Mouse (Mus musculus) kidney, postnatal 0 days (tissue): ENCODE data around the gene Gmcl1. TPM values are rescaled to one million over a fixed set of nuclear protein-coding genes. Genes with fewer than 3 reads are reported as not detected.
A peak's percentile ranks its signal among the peaks of the same experiment; 100 is the strongest.

Experiments used
- ATAC-seq: fragments of 200-750 bp; cut with Nextera tagmentation; replicated peaks from 2 replicates; pipeline ENCODE4 v1.8.0; 2017; ENCODE audit warnings: low read depth, moderate number of reproducible peaks, moderate TSS enrichment, moderate library complexity; ENCODE audit not compliant: low FRiP score
- DNase-seq: peaks from one replicate; pipeline ENCODE4 v3.0.0-alpha.2; 2016; ENCODE audit warnings: low spot score
- H3K27ac ChIP-seq: fragments of 300-500 bp; sonication (generic); 2 replicates; pipeline ENCODE4 v1.5.1; 2014; ENCODE audit warnings: mild to moderate bottlenecking
- H3K27me3 ChIP-seq: fragments of 300-500 bp; sonication (generic); 2 replicates; pipeline ENCODE4 v1.6.1; 2014; ENCODE audit warnings: low read length, mixed read lengths; ENCODE audit not compliant: insufficient read depth
- H3K36me3 ChIP-seq: fragments of 300-500 bp; sonication (generic); 2 replicates; pipeline ENCODE4 v1.6.1; 2014; ENCODE audit warnings: low read length, mixed read lengths; ENCODE audit not compliant: insufficient read depth
- H3K4me1 ChIP-seq: fragments of 300-500 bp; sonication (generic); replicated peaks from 2 replicates; pipeline ENCODE4 v1.6.1; 2014; ENCODE audit warnings: antibody characterized with exemption, low read length, mixed read lengths; ENCODE audit not compliant: insufficient read depth
- H3K4me2 ChIP-seq: fragments of 300-500 bp; sonication (generic); 2 replicates; pipeline ENCODE4 v1.6.1; 2014; ENCODE audit warnings: mild to moderate bottlenecking, low read length, moderate library complexity, mixed read lengths
- H3K4me3 ChIP-seq: fragments of 300-500 bp; sonication (generic); replicated peaks from 2 replicates; pipeline ENCODE4 v1.5.1; 2014; ENCODE audit warnings: low read depth, low read length
- H3K9ac ChIP-seq: fragments of 300-500 bp; sonication (generic); 2 replicates; pipeline ENCODE4 v1.6.1; 2014; ENCODE audit warnings: low read depth, low read length
- H3K9me3 ChIP-seq: fragments of 300-500 bp; sonication (generic); replicated peaks from 2 replicates; pipeline ENCODE4 v1.6.1; 2016; ENCODE audit warnings: low read length, inconsistent platforms, mixed read lengths
- CTCF ChIP-seq: IDR thresholded peaks from 2 replicates; pipeline ENCODE4 v1.5.1; 2016; ENCODE audit warnings: antibody characterized with exemption, low read depth, mild to moderate bottlenecking, moderate library complexity
- WGBS: fragments of 180-500 bp; shearing (Covaris S2); extraction: QIAGEN DNeasy Blood & Tissue Kit; methylation state at CpG from one replicate; pipeline ENCODE4 v1.1.7; 2014; 5-methylcytosine and 5-hydroxymethylcytosine counted together
- polyA plus RNA-seq: library from polyadenylated mRNA; unstranded; fragments of >200 nt; fragmentation: Nextera tagmentation; extraction: Ambion mirVana; gene quantifications from 2 replicates; pipeline ENCODE4 v1.2.1, GENCODE M21; 2015

Gmcl1 gene
- polyA plus RNA-seq, 1 experiment from 2014 or later, result 28.4 TPM

GRCm38 (mm10) chr6:86658501-86658900, 74.7 kb downstream of the Gmcl1 start:
- Histone ChIP-seq H3K4me3 (no peak overlapping the region), H3K27ac (no peak overlapping the region), H3K36me3 (peaks cover 18% of the 10 kb centered on the region; the same call in 1 of the 2 replicates), H3K9me3 (no peaks in the 10 kb centered on the region), H3K27me3 (no peaks in the 10 kb centered on the region), H3K9ac (no peak overlapping the region), H3K4me1 (no peaks in the 10 kb centered on the region), H3K4me2 (no peak overlapping the region)
- no peak for TF ChIP-seq CTCF
- WGBS, result 87% methylated on average over 3 of the region's 3 CpGs
- DNase-seq, result no peak
- no peak for ATAC-seq

GRCm38 (mm10) chr6:86654270-86654916, 78.8 kb downstream of the Gmcl1 start:
- no peak overlapping the region for H3K4me2 ChIP-seq
- no peaks in the 10 kb centered on the region for H3K9me3 ChIP-seq
- no peak; the same call in 1 of the 2 replicates for ATAC-seq
- peak; percentile 44; the same call in 1 of the 2 replicates for TF ChIP-seq CTCF
- no peak overlapping the region for H3K4me3 ChIP-seq
- WGBS, result 71% methylated on average over 9 of the region's 9 CpGs
- H3K9ac ChIP-seq, result no peak overlapping the region
- H3K27me3 ChIP-seq, result no peaks in the 10 kb centered on the region
- peaks cover 38% of the 10 kb centered on the region for H3K36me3 ChIP-seq
- peak; percentile 24 for DNase-seq
- H3K4me1 ChIP-seq, result no peaks in the 10 kb centered on the region
- no peak overlapping the region for H3K27ac ChIP-seq

DNA sequence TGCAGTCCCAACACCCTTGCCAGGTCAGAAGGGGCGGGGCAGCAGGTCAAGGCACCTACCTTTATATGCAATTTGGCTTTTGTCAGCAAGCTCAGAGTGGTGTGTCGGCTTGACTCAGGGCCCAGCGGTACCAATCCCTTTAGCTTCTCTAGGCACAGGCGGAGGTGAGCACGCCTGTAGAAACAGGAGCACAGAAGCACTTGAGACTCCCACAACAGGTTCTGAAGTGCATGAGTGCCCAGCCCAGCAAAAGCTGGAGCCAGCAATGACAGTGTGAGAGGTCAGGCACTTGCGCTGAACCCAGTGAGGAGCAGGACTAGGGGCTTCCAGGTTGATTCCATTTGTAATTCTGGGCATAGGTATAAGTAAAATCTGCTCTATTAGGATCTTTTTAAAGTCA, 80.2 kb downstream of the Gmcl1 start:
- WGBS, result 82% methylated on average over 6 of the region's 6 CpGs
- Histone ChIP-seq H3K9ac (no peak overlapping the region), H3K4me3 (no peak overlapping the region), H3K27me3 (no peaks in the 10 kb centered on the region), H3K36me3 (peaks cover 36% of the 10 kb centered on the region), H3K4me2 (no peak overlapping the region), H3K27ac (no peak overlapping the region), H3K9me3 (no peaks in the 10 kb centered on the region), H3K4me1 (no peaks in the 10 kb centered on the region)
- no peak for TF ChIP-seq CTCF
- ATAC-seq (no peak), DNase-seq (no peak)

- Histone ChIP-seq H3K4me1 (no peaks in the 10 kb centered on the region), H3K9ac (no peak overlapping the region), H3K9me3 (no peaks in the 10 kb centered on the region), H3K4me2 (no peak overlapping the region), H3K27me3 (no peaks in the 10 kb centered on the region), H3K27ac (no peak overlapping the region), H3K4me3 (no peak overlapping the region), H3K36me3 (peaks cover 23% of the 10 kb centered on the region)
- no peak for TF ChIP-seq CTCF
- ATAC-seq (no peak), DNase-seq (no peak)
- WGBS, result 68% methylated on average over 7 of the region's 7 CpGs
Observed at GRCm38 (mm10) chr6:86646143-86646542, 87.0 kb downstream of the Gmcl1 start.

DNA sequence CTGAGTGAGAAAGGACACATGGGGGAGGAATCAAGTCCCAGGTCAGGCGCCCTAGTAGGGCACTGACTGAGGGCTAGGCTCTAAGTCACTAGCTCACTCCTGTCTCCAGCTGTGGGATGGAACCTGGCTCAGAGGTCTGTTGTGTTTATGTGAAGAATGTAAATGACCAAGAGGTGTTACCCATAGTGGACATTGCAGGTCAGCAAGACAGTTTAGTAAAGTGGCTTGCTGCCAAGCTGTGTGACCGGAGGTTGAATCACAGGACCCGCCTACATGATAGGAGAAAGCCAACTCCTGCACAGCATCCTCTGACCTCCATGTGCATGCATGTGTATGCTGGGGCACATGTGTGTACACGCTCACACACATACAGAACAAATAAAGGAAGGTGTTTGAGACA, 87.6 kb downstream of the Gmcl1 start:
- H3K4me3 ChIP-seq, result no peak overlapping the region

GRCm38 (mm10) chr6:86644775-86645400, 88.3 kb downstream of the Gmcl1 start:
- no peak overlapping the region for H3K27ac ChIP-seq
- H3K4me2 ChIP-seq, result no peak overlapping the region
- no peaks in the 10 kb centered on the region for H3K9me3 ChIP-seq
- ATAC-seq (no peak), DNase-seq (no peak)
- no peak overlapping the region for H3K9ac ChIP-seq
- no peak for TF ChIP-seq CTCF
- H3K36me3 ChIP-seq, result peaks cover 11% of the 10 kb centered on the region
- WGBS, result 86% methylated on average over 3 of the region's 3 CpGs
- H3K27me3 ChIP-seq, result no peaks in the 10 kb centered on the region
- H3K4me1 ChIP-seq, result no peaks in the 10 kb centered on the region
- no peak overlapping the region for H3K4me3 ChIP-seq

More for the DNA sequence above, 87.6 kb downstream of the Gmcl1 start:
- peaks cover 18% of the 10 kb centered on the region for H3K36me3 ChIP-seq
- no peak for ATAC-seq
- no peak overlapping the region for H3K27ac ChIP-seq
- no peak overlapping the region for H3K4me2 ChIP-seq
- H3K27me3 ChIP-seq, result no peaks in the 10 kb centered on the region
- H3K9ac ChIP-seq, result no peak overlapping the region
- H3K9me3 ChIP-seq, result no peaks in the 10 kb centered on the region
- DNase-seq, result no peak
- H3K4me1 ChIP-seq, result no peaks in the 10 kb centered on the region
- 70% methylated on average over 4 of the region's 4 CpGs for WGBS
- TF ChIP-seq CTCF, result no peak

Other genes starting within 250 kb of the Gmcl1 start
- 488 and 506 TPM in 2 replicates for gene Pcbp1, start 207.1 kb downstream of the Gmcl1 start, polyA plus RNA-seq
- gene Asprv1, start 105.2 kb downstream of the Gmcl1 start, polyA plus RNA-seq, result 1.7 and 1.8 TPM in 2 replicates
- 6.4 and 7.7 TPM in 2 replicates for gene Mxd1, start 64.2 kb downstream of the Gmcl1 start, polyA plus RNA-seq
- gene Snrnp27, start 48.9 kb downstream of the Gmcl1 start, polyA plus RNA-seq, result 120 and 123 TPM in 2 replicates
- 76.3 and 80.8 TPM in 2 replicates for gene Anxa4, start 60.2 kb upstream of the Gmcl1 start, polyA plus RNA-seq
- 7.3 and 7.8 TPM in 2 replicates for gene Aak1, start 116.1 kb upstream of the Gmcl1 start, polyA plus RNA-seq